Mouse (Mus musculus): ENCODE measurements around the gene Igfbp4.

Igfbp4 gene

DNA sequence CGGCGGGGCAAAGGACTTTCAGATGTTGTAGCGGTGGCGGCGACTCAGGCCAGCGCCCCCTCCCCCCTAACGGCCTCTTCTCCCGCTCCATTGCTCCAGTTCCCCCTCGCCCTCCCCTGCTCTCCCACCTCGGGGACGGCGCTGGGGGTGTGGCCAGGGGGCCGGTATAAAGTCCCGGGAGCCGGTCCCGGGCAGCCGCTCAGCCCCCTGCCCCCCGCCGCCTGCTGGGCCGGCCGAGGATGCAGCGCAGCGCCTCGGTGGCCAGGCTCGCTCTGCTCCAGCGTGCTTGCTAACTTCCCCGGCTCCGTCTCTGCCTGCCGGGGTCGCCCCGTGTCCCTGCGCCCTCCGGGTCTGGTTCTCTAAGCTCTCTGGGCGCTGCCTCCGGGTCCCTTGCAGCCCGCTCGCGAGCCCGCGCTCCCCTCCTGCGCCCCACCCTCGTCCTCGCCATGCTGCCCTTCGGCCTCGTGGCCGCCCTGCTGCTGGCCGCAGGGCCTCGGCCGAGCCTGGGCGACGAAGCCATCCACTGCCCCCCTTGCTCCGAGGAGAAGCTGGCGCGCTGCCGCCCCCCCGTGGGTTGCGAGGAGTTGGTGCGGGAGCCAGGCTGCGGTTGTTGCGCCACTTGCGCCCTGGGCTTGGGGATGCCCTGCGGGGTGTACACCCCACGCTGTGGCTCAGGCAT is at the start of gene Igfbp4:
Gene Igfbp4, plus strand, starts transcription at position 194 of the 679 bp plus-strand sequence.
- no peak for DNase-seq (ENCODE audit: low spot score)

GRCm38 (mm10) chr11:98995987-98996386 is 45.1 kb upstream of the Igfbp4 start:
- no peak for DNase-seq (ENCODE audit: low spot score)

- no peak for DNase-seq (ENCODE audit: low spot score)
Measured at GRCm38 (mm10) chr11:98997659-98998058, 43.4 kb upstream of the Igfbp4 start.

DNA sequence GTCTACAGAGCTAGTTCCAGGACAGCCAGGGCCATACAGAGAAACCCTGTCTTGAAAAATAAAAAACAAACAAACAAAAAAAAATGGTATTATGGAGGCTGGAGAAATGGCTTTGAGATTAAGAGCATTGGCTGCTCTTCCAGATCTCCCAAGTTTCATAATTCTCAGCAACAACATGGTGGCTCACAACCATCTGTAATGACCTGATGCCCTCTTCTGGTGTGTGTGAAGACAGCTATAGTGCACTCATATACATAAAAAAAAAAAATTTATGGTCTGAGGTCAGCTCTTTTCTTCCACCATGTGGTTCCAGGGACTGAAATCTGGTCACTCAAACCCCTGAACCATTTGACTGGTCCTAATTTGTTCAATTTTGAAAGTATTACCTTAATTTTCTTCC is 42.3 kb upstream of the Igfbp4 start:
- no peak for DNase-seq (ENCODE audit: low spot score)

GRCm38 (mm10) chr11:98999243-98999642 is 41.8 kb upstream of the Igfbp4 start:
- no peak for DNase-seq (ENCODE audit: low spot score)

DNA sequence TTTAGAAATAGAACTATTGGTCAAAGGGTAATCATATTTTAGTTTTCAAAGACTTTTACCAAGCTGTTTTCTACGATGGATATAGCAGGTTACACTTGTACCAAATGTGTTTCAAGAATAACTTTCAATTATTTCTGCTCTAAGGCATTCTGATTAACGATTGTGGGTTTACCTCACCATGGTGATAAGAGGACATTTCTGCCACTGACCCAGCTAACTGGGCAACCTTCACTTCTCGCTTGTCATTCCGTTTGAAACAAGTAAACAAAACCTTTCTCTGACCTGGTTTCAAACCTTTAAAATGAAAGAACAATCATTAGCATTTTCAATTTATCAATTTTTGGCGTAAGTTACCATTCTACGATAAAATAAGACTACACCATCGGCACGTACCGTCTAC is 34.3 kb upstream of the Igfbp4 start:
- no peak for DNase-seq (ENCODE audit: low spot score)

DNA sequence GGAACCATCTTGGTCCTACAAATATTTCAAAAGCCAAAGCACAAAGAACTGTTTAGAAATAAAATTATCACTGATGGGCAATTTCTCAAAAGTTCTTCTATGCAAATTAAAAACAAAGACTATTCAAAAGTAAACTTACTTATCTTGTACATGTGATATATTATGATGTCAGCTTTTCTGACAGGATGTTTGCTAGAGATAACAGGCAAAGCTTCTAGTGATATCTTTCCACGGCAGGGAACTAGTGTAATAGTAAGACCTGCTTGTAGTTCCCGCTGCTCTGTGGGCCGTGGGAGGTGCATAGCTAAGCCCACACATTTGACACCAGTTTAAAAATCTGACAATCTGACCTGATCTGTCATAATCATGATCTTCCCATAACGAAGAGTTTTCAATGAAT is 30.9 kb upstream of the Igfbp4 start:
- DNase-seq (ENCODE audit: low spot score) = no peak

GRCm38 (mm10) chr11:99010706-99011105 is 30.3 kb upstream of the Igfbp4 start:
- DNase-seq (ENCODE audit: low spot score) = no peak

GRCm38 (mm10) chr11:99013856-99014255 is 27.2 kb upstream of the Igfbp4 start:
- no peak for DNase-seq (ENCODE audit: low spot score)

DNA sequence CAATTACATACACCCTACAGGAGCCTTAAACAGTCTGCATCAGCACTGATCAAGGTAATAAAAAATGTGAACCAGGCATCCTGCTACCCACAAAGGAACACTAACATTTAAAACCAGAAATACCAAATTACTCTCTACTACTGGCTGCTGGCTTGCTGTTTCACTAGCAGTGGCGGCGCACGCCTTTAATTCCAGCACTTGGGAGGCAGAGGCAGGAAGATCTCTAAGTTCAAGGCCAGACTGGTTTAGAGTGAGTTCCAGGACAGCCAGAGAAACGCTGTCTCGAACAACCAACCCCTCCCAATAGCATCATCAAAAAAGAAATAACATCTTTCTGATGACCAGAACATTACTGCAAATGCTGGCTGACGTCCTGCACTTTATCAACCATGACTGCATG is 21.2 kb upstream of the Igfbp4 start:
- DNase-seq (ENCODE audit: low spot score) = no peak

DNA sequence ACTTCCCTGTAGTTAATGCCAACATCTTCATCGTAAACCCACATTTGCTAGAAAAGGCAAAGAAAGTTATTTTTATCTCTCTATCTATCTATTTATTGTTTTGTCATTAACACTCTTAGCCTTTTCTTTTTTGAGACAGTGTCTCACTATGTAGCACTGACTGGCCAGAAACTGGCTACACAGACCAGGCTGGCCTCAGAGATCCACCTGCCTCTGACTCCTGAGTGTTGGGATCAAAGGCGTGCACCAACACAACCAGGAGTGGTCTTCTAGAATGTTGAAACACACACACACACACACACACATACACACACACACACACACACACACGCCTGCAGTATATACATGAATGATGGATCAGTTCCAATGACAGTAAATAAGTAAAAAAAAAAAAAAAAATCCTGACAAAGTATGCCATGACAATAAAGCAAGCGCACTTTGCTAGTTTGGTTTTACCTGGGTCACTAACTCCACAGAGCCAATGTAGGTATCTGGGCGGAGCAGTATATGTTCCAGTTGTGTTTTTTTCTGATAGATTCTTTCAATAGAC is 18.6 kb upstream of the Igfbp4 start:
- no peak for DNase-seq (ENCODE audit: low spot score)

DNA sequence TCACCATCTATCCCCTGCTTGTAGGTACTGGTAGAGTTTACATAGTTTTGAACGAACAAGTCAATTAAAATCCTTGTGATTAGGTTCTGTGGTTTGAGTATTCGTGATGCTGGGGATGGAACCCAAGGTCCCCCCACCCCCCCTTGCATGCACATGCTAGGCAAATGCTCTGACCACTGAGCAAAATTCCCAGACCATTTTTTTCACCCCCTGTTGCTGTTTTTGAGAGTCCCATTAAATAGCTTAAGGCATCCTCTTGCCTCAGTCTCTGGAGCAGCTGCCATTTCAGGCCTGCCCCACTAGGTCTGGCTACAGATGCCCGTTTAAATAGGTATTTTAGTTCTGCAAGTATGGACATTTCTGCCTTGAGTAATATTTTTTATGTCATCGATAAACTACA is 17.9 kb upstream of the Igfbp4 start:
- no peak for DNase-seq (ENCODE audit: low spot score)

- peak; percentile 100 for DNase-seq (ENCODE audit: low spot score)
Measured at GRCm38 (mm10) chr11:99023500-99024467, 17.3 kb upstream of the Igfbp4 start, which contains the start of gene Top2a. Top2a (minus strand) TSS chr11:99024189.

GRCm38 (mm10) chr11:99024468-99025134 is 16.4 kb upstream of the Igfbp4 start:
- no peak for DNase-seq (ENCODE audit: low spot score)

GRCm38 (mm10) chr11:99025878-99026277 is 15.2 kb upstream of the Igfbp4 start:
- no peak for DNase-seq (ENCODE audit: low spot score)

DNA sequence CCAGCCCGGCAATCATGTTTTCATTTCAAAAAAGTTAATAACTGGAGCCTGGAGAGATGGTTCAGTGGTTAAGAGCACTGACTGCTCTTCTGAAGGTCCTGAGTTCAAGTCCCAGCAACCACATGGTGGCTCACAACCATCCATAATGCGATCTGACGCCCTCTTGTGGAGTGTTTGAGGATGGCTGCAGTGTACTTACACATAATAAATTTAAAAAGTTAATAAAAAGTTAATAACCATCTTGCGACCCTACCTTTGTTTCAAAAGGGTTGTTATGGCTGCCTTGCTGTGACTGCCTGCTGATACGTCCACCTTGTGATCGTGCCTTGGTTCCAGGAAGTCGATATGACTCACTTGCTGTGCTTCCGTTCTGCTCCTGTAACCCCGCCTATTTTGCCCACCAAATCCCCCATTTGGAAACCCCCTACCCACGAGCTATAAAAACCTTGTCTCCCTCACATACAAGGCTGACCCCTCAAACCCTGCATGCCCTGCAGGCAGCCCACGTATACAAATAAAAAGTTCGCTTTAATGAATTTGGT is 14.1 kb upstream of the Igfbp4 start:
- no peak for DNase-seq (ENCODE audit: low spot score)

DNA sequence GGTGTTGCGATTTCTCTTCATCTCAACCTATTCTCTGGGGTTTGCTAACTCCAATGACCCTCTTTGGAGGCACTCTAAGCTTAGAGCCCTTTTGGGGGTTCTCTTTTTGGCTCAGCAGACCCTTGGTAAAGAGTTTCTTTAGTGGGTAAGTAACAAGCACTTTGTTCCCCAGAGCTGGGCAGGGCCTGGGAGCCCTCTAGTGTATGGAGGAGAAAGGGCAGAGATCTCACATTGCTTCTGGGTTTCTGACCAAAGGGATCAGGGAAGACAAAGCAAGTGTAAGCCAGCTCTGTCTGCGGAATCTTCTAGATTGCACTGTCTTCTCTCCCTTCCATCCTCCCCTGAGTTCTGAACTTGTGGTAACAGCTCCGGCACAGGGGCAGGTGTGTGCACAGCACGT is 5.7 kb upstream of the Igfbp4 start:
- no peak for DNase-seq (ENCODE audit: low spot score)

DNA sequence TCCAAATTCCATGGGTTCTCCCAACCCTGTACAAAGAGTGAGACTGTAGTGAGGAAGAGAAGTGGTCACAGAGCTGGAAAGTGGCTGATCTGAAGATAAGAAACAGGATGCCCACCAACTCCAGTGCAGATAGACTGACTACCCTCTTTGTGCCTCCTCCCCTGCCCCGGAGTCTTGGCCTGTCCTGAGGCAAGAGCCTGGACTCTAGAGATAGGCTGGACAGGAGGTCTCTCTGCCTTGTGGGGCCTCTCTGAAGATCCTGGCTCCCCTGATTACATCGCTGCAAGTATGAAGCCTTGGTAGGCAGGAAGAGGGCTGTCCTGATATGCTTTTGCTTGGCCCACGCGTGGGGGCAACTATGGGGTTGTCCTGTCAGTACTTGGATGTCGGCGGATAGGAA is 4.8 kb upstream of the Igfbp4 start:
- DNase-seq (ENCODE audit: low spot score) = no peak

DNA sequence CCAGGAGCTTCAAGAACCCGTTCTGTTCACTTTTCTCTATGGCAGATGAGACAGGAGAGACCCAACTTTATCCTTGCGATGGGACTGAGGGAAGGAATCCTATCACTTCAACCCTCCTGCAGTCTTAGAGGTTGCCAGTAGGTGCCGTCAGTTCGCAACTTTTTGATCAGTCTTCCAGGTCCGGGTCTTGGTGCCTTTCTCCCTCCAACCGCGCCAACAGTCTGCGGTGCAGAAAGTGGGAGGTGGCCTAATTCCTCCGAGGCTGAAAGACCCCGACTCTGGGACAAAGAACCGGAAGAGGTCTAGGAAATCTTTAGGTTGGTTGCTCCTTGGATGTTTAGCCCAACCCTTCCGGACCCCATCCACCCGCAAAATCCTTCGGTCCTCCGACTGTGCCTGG is 1.3 kb upstream of the Igfbp4 start:
- DNase-seq (ENCODE audit: low spot score) = peak; percentile 49

- DNase-seq (ENCODE audit: low spot score) = no peak
Measured at GRCm38 (mm10) chr11:99040346-99040974, 584 bp upstream of the Igfbp4 start.

Measured in c-Kit-positive CD71-positive TER-119-positive erythroid progenitor cells, embryonic 14.5 days (primary cell).